Mouse (Mus musculus): ENCODE results near the gene Zfp993.
A peak's percentile ranks its signal among the peaks of the same experiment; 100 is the strongest.
"Not testable (repeated sequence)": the region's sequence is repeated elsewhere in the genome, so short reads cannot be mapped to it uniquely, and the experiment has no call there.

Zfp993 gene

GRCm38 (mm10) chr4:146610774-146611400 lies at the start of gene Zfp993:
TSS of gene Zfp993 (plus strand) at chr4:146610961.
- not testable (repeated sequence) for DNase-seq (ENCODE audit: low spot score)

- DNase-seq (ENCODE audit: low spot score) = not testable (repeated sequence)
Observed at GRCm38 (mm10) chr4:146579905-146580873, 30.6 kb upstream of the Zfp993 start.

DNA sequence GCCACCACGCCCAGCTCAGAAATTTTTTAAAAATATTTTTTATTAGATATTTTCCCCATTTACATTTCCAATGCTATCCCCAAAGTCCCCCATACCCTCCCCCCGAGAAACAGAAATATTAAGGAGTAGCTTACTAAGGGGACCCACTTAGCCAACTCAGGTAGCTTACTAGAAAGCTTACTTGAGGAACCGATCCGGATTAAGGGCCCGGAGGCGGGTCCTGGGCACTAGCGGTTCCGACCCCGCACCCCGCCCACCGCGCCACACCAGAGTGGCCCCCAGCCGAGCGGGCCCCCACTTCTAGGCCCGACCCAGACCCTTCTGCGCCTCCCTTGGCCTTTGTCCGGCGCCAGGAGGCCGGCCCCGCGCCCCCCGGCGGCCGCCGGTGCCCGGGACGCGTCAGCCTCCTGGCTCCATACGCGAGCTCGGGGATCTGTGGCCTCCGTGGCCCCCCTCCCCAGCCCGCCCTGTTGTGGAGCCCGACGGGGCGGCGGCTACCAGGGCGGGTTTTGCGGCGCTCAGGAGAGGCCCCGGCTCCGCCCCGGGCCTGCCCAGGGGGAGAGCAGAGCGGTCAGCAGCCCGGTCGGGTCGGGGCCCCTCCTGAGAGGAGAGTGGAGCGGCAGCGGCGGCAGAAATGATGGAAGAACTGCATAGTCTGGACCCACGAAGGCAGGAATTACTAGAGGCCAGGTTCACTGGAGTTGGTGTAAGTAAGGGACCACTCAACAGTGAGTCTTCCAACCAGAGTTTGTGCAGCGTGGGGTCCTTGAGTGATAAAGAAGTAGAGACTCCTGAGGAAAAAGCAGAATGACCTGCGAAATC lies 7.0 kb upstream of the Zfp993 start:
- DNase-seq (ENCODE audit: low spot score) = peak; percentile 3

DNA sequence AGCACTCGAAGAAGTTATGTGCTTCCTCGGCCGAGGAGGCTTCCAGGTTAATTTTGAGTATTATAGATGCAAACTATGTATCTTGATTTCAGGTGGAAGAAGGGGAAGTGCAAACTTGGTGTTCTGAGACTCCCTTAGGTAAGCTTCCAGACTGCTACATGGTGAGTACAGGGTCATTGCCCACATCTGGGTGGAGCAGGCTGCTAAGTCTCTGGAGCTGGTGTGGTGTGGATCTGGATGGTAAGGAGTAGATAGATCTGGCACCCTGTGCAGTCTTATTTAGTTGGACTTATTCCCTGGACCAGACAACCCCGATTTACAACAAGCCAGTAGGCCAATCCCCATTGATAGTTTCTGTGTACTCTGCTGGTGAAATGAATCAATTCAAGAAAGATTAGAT lies 33.6 kb downstream of the Zfp993 start:
- DNase-seq (ENCODE audit: low spot score) = not testable (repeated sequence)

DNA sequence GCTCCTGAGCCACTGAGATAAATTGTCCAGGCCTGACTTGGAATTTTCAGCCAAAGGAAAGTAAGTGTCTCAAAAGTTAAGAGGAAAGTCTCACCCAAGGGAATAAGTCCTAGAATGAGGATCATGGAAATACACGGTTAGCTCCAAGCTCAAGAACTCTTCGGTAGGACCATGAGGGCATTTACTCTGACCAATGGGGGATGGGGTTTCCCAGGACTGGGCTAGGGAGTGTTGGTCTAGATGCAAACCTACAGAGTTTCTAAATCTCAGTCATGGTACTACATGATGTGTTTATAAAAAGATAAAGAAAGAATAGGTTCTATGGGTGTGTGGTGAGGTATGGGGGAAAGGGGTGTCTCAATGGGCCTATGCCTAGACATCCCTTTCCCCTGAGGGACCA lies 38.9 kb downstream of the Zfp993 start:
- DNase-seq (ENCODE audit: low spot score) = not testable (repeated sequence)

DNA sequence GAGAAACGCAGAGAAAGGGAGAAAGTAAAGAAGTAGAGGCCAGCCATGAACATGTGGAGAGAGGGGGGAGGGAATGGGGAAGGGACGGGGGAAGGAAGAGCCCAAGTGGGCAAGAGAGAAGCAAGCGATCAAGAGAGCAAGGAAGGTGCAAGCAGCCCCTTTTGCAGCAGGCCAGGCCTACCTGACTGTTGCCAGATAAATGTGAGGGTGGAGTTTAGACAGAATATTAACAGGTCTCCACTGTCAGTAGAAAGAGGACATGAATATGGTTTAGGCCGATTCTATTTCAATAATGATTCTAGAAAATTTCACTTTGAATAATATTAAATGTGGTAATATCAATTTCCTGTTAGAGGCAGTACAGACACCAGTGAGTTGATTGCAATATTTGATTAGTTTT lies 39.4 kb downstream of the Zfp993 start:
- not testable (repeated sequence) for DNase-seq (ENCODE audit: low spot score)

GRCm38 (mm10) chr4:146650639-146651038 lies 39.9 kb downstream of the Zfp993 start:
- DNase-seq (ENCODE audit: low spot score) = not testable (repeated sequence)
